ENCODE assay signal across 27 mouse cellular contexts in genomic region chr1:124035306-124035990, GRCm38 (mm10). TPM values are rescaled to one million over a fixed set of nuclear protein-coding genes. Genes with fewer than 3 reads are reported as not detected.
DNase-seq lines count a peak whose midpoint lies in the region; ATAC-seq and TF ChIP-seq lines count a peak whose summit lies in the region.
"Had no signal": no experiment of that assay in that cellular context is flagged by ENCODE, and none has a peak within 500 bp of the region (broad histone marks: within the 10 kb centered on the region; RNA-seq: fewer than 3 reads in every experiment).

No protein-coding gene starts in this region.

- peak; percentile 74 for ATAC-seq in cerebellum, adult (ENCODE audit: insufficient number of reproducible peaks, low FRiP score, low TSS enrichment)
- ATAC-seq: activated CD4-positive, CD25-positive, alpha-beta regulatory T cell, adult 4 months; forebrain, embryonic 13.5 days; forebrain, embryonic 16.5 days; hindbrain, embryonic 16.5 days; intestine, embryonic 15.5 days had no signal

- TF ChIP-seq CTCF in left cerebral cortex, adult 2 months (IDR thresholded peaks at IDR 0.05) = no peak

- peak overlapping the region; percentile 67 for H3K27ac ChIP-seq in left cerebral cortex, adult 2 months
- H3K27ac ChIP-seq: forebrain, embryonic 10.5 days; forebrain, embryonic 13.5 days; heart, embryonic 15.5 days; hindbrain, embryonic 10.5 days; hindbrain, embryonic 13.5 days; intestine, embryonic 15.5 days had no signal

- intact Hi-C loops in left cerebral cortex, adult 2 months (cut with DNase I) = no loop called here
- intact Hi-C loops in left cerebral cortex, postnatal 4 days (cut with DNase I) = no loop called here

- no peak overlapping the region for H3K4me3 ChIP-seq in left cerebral cortex, adult 2 months
- H3K4me3 ChIP-seq: forebrain, embryonic 10.5 days; forebrain, embryonic 13.5 days; heart, embryonic 12.5 days; heart, embryonic 15.5 days; hindbrain, embryonic 10.5 days; hindbrain, embryonic 13.5 days; intestine, embryonic 15.5 days had no signal

- DNase-seq in cerebellum, adult 11 months = no peak
- no peak for DNase-seq in left cerebral cortex, adult 2 months (ENCODE audit: extremely low spot score in 1 of 2, low spot score in 2 of 2)
- DNase-seq in left cerebral cortex, postnatal 4 days = no peak
- peak; percentile 36 for DNase-seq in cerebellum, adult 8-10 months
- peak; percentile 16 to 30 for DNase-seq in cerebellum, postnatal 25 days
- no peak for DNase-seq in heart, adult 11 months
- no peak for DNase-seq in urinary bladder, adult 18-20 months (ENCODE audit: low spot score in 2 of 2)
- DNase-seq: adrenal gland, postnatal 10 days; adrenal gland, postnatal 36 days; gastrocnemius, postnatal 10 days; gastrocnemius, postnatal 36 days; heart, postnatal 10 days; heart, postnatal 36 days; kidney, adult 11 months had no signal

RNA-seq across cellular contexts. Expression of gene Dpp10, which starts 9.9 kb away (rescaled TPM):
- total RNA-seq in left cerebral cortex, adult 2 months (2021) = 100 to 1,000 TPM; 140 to 145 TPM
- 10 to 100 TPM; 80.6 to 85.3 TPM for total RNA-seq in left cerebral cortex, postnatal 4 days (2021)
- total RNA-seq: ES-E14; granulocyte monocyte progenitor cell, adult 5-6 weeks; heart, postnatal 36 days had no signal

Comparison
In these comparisons a context has a peak if more than half of its experiments do, and no peak if none do; other contexts are left out.
1. DNase-seq: peak in cerebellum, adult 8-10 months (single experiment) and cerebellum, postnatal 25 days (2 of 2); none in cerebellum, adult 11 months (single experiment), left cerebral cortex, adult 2 months (0 of 2), left cerebral cortex, postnatal 4 days (single experiment), heart, adult 11 months (single experiment) and urinary bladder, adult 18-20 months (0 of 2).